Mouse (Mus musculus): ENCODE data around the gene Olfr381. TPM values are rescaled to one million over a fixed set of nuclear protein-coding genes. Genes with fewer than 3 reads are reported as not detected.
"Not testable (repeated sequence)": the region's sequence is repeated elsewhere in the genome, so short reads cannot be mapped to it uniquely, and the experiment has no call there.

The Olfr381 gene
- not detected for total RNA-seq (2021)
- long read RNA-seq, experiment 1: 0 reads
- long read RNA-seq, experiment 2: 0 reads

GRCm38 (mm10) chr11:73491503-73491902 is at the start of gene Olfr381:
TSS of gene Olfr381 (minus strand) at chr11:73491603.
- no peak for DNase-seq

- not testable (repeated sequence) for DNase-seq
These were observed 37.6 kb upstream of the Olfr381 start for GRCm38 (mm10) chr11:73528971-73529370.

GRCm38 (mm10) chr11:73517097-73517496 is 25.7 kb upstream of the Olfr381 start, which contains the start of gene Olfr382:
TSS of gene Olfr382 (minus strand) at chr11:73517197.
- DNase-seq: no peak

GRCm38 (mm10) chr11:73457408-73457807 is 34.0 kb downstream of the Olfr381 start, which contains the start of gene Olfr380:
TSS of gene Olfr380 (minus strand) at chr11:73457508.
- no peak for DNase-seq

Other genes starting within 250 kb of the Olfr381 start
- gene Trpv3, start 224.2 kb downstream of the Olfr381 start, total RNA-seq (2021): under 1 TPM; 0.12 to 0.15 TPM
- gene Aspa, start 162.0 kb downstream of the Olfr381 start, total RNA-seq (2021): 10 to 100 TPM; 24.9 to 27.4 TPM
- gene Gm49340, start 161.9 kb downstream of the Olfr381 start, total RNA-seq (2021): under 1 TPM in 1 of 2 experiments, not detected in 1; 0.21 TPM
- gene Spata22, start 161.9 kb downstream of the Olfr381 start, total RNA-seq (2021): 1 to 10 TPM; 4.3 to 4.6 TPM
- gene Olfr20, start 140.8 kb downstream of the Olfr381 start, total RNA-seq (2021): under 1 TPM in 1 of 2 experiments, not detected in 1; 0.45 TPM
- not detected for gene Olfr376, start 120.4 kb downstream of the Olfr381 start, total RNA-seq (2021)
- not detected for gene Olfr1, start 92.0 kb downstream of the Olfr381 start, total RNA-seq (2021)
- not detected for gene Olfr378, start 63.1 kb downstream of the Olfr381 start, total RNA-seq (2021)
- not detected for gene Olfr380, start 34.1 kb downstream of the Olfr381 start, total RNA-seq (2021)
- gene Olfr382, start 25.6 kb upstream of the Olfr381 start, total RNA-seq (2021): not detected
- not detected for gene Olfr385, start 101.4 kb upstream of the Olfr381 start, total RNA-seq (2021)
- gene Olfr384, start 107.0 kb upstream of the Olfr381 start, total RNA-seq (2021): not detected
- gene Zfp735, start 197.2 kb upstream of the Olfr381 start, total RNA-seq (2021): not detected

Data from adrenal gland, postnatal 10 days (tissue).